Mouse (Mus musculus) erythroblast, embryonic 14.5 days (primary cell): ENCODE measurements around the gene Faap24.

Source experiments
- GATA1 ChIP-seq: IDR thresholded peaks from 2 replicates; pipeline ENCODE4 v1.6.1; 2012; ENCODE audit warnings: low read length, inconsistent platforms, mixed read lengths
- TAL1 ChIP-seq: IDR thresholded peaks from 3 replicates; pipeline ENCODE4 v1.6.1; 2012; ENCODE audit warnings: low read length, inconsistent platforms, mixed read lengths

GRCm38 (mm10) chr7:35357621-35358020 lies 39.0 kb downstream of the Faap24 start:
- no peak for TF ChIP-seq TAL1
- no peak for TF ChIP-seq GATA1
